Mouse (Mus musculus): ENCODE results near the gene Tns1.

Gene Tns1

DNA sequence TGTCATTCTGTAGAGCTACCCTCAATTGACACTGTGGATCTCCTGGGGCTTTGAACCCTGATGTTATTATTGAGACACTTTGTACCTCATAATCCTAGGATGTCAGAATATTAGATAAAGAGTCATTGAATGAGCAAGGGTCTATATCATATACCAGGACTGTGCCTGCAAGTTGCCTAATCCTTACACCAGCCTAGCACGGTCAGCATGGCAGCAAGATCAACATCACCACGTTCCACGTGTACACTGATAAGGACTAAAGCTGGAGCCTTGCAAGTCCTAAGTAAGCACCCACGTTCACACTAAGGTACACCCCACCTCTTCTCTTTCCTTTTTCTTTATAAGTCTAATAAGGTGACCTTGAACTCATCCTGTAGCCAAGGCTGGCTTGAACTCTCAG is 65.5 kb downstream of the Tns1 start:
- DNase-seq (ENCODE audit: low spot score) = no peak

- DNase-seq (ENCODE audit: low spot score) = no peak
These were observed 65.9 kb downstream of the Tns1 start for GRCm38 (mm10) chr1:74058309-74058708.

GRCm38 (mm10) chr1:74057501-74057900 is 66.7 kb downstream of the Tns1 start:
- DNase-seq (ENCODE audit: low spot score) = no peak

DNA sequence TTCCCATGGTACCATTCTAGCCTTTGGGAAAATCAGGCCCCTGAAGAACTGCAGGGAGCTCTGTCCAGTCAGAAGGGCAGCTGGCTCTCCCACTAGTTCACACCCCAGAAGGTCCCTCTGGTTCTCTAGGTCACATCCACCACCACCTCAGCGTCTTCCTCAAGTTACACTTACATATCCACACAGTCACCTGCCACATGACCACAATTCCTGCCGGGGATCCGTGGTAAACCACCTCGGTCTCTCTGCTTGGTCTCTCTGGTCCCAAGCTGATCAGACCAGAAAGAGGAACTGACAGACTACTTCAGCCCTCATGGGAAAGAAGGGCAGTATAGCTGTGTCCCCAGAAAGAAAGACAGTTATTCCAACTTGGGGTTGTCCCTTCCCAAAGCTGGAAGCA is 68.7 kb downstream of the Tns1 start:
- DNase-seq (ENCODE audit: low spot score) = no peak

GRCm38 (mm10) chr1:74054471-74054870 is 69.8 kb downstream of the Tns1 start:
- no peak for DNase-seq (ENCODE audit: low spot score)

DNA sequence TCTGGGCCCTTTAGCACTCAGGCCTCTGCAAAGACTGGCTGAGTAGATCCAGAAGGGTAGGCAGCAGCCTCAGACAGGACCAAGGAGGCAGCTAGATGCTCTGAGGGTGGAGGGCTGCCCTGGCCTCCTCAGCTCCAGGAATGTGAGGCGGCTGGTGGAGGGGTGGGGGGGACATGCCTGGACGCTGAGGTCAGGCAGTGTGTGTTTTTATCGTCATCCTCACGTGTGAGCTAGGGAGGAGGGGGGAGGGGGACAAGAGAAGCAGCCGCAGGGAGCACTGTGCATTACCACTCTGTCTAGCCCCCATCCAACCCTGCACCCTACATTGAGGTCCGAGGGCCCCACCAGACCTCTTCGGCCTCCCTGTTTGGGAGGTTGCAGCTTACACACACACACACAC is 70.2 kb downstream of the Tns1 start:
- DNase-seq (ENCODE audit: low spot score) = no peak

GRCm38 (mm10) chr1:74053068-74053467 is 71.2 kb downstream of the Tns1 start:
- no peak for DNase-seq (ENCODE audit: low spot score)

- no peak for DNase-seq (ENCODE audit: low spot score)
These were observed 72.9 kb downstream of the Tns1 start for GRCm38 (mm10) chr1:74051349-74051748.

- no peak for DNase-seq (ENCODE audit: low spot score)
These were observed 74.8 kb downstream of the Tns1 start for GRCm38 (mm10) chr1:74049430-74049829.

GRCm38 (mm10) chr1:74047722-74048121 is 76.5 kb downstream of the Tns1 start:
- DNase-seq (ENCODE audit: low spot score) = no peak

DNA sequence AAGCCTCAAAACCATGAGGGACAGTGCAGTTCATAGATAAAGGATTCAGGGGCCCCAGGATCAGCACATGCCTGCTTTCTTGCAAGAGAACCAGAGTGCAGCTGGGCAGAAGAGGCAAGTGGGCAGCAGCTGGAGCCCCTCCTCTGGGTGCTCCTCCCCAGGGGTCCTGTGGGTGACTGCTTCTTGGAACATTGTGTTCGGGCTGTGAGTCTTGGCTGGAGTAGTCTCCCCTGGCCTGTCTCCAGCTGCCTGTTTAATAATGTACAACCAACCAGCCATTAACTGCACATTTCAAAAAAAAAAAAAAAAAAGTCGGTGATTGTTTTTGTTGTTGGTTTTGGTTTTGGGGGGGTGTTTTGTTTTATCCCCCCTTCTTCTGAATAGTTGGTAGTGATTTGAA is 76.9 kb downstream of the Tns1 start:
- DNase-seq (ENCODE audit: low spot score) = no peak

DNA sequence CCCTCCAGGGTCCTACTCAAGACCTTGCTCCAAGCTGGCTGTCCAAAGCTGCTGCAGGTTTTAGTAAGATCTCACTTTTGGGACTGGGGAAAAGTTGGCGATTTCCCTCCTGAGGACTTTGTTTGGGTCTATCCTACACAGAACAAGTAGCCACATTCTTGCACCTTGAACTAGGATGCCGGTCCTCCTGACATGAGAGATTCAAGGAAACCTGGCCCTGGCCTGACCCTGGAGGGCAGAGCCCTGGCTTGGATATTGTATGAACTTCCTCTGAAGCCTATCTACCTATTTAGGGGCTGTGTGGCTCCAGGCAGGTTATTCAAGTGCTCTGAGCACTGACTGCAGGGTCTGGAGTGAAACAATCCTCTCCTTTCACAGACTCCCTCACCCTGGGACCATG is 79.2 kb downstream of the Tns1 start:
- DNase-seq (ENCODE audit: low spot score) = no peak

DNA sequence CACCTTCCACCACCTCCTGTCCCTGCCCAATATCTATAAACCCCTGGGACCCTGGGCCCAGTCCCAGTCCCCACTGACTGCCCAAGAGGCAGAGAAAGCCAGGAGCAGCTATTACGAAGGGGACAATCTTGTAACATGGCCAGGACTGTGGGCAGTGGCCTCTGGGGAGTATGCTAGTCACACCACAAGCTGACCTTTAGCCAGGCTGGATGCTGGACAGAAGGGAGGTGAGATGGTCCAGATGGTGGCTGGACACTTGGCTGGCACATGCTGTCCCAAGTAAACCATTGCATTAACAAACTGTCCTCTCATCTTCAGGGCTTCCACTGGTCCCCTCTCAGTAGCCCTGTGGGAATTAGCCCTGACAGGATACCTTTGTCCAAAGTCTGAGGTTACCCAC is 79.8 kb downstream of the Tns1 start:
- DNase-seq (ENCODE audit: low spot score) = no peak

- DNase-seq (ENCODE audit: low spot score) = no peak
These were observed 80.6 kb downstream of the Tns1 start for GRCm38 (mm10) chr1:74043584-74044105.

DNA sequence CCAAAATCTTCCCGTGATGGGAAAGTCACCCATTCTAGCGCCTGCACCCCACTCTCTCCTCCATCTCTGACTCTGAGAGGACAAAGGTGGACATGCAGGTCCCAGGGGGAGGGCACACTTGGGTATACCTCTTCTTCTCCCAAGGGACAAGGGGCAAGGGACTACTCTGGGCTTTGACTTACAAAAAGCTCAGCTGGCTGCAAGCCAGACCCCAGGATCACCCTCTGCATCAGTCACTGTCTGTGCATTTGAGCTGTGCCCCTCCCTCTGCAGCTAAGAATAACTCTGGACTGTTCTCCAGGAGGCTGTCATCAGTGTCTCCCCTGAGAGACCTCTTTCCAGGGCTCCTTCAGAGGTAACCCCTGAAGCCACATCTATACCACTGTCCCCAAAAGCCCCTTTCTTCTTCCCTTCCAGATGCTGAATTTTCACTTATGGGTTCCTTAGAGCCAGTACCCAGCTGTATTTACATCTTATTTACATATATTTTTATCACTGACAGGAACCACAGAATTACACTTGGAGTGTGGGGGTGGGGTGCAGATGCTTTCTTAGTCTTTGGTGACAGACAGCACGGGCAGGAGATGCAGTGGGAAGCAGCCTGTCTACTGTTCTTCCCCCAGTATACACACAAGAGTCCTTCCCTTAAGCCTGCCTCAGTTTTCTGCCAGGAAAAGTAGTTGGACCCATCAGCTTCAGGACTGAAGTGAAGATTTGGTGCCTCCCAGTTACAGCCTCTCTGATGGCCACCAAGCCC is 81.4 kb downstream of the Tns1 start:
- no peak for DNase-seq (ENCODE audit: low spot score)

- DNase-seq (ENCODE audit: low spot score) = no peak
These were observed 82.6 kb downstream of the Tns1 start for GRCm38 (mm10) chr1:74041692-74042091.

GRCm38 (mm10) chr1:74041178-74041577 is 83.1 kb downstream of the Tns1 start:
- no peak for DNase-seq (ENCODE audit: low spot score)

GRCm38 (mm10) chr1:74036560-74037390 is 87.5 kb downstream of the Tns1 start:
- peak; percentile 55 for DNase-seq (ENCODE audit: low spot score)

DNA sequence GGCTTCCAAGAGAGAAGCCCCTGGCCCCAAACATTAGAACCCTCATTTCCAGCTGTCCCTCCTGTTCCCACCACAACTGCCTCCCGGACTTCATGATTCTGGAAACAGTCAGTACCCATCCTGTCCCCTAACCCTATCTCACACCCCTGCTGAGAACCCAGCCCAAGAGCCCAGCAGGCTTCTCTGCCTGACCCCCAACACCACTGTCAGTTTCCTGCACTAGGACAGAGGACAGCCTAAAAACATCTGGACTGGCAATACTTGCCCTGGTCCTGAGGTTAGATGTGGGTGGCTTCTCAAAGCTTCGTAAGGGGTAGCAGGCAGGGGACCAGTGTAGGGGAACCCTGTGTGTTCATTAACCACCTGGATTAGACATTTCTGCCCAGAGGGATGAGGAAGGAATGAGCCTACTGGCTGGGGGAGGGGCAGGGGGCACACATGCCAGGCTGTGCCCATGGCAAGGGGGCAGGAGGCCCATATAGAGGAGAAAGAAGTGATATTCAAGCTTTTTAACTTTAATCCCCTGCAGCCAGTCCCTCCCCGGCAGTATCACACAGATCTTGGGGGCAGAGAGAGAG is 88.2 kb downstream of the Tns1 start:
- DNase-seq (ENCODE audit: low spot score) = no peak

GRCm38 (mm10) chr1:74035487-74035886 is 88.8 kb downstream of the Tns1 start:
- no peak for DNase-seq (ENCODE audit: low spot score)

GRCm38 (mm10) chr1:74034736-74035135 is 89.5 kb downstream of the Tns1 start:
- no peak for DNase-seq (ENCODE audit: low spot score)

DNA sequence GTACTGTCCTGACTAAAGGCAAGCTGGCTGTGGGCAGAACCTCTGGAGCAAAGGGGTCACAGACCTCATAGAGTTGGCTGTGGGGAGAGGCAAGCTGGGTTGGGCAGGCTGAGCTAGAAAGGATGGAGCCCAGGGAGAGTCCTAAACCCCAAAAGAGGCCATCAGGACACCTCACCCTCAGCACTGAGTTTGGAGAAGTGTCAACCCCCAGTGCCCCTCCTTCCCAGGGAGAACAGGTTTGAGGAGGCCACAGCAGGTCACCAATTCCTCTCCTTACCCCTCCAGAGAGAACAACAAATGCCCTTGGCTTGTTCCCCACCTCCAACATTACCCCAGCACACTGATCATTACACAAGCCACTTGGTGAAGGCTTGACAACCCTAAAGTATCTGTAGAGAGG is 90.0 kb downstream of the Tns1 start:
- no peak for DNase-seq (ENCODE audit: low spot score)

- no peak for DNase-seq (ENCODE audit: low spot score)
These were observed 90.8 kb downstream of the Tns1 start for GRCm38 (mm10) chr1:74033407-74033806.

Data from urinary bladder, postnatal 25 days (tissue).